Mouse (Mus musculus) ES-E14 (cell line): ENCODE results near the gene S1pr4. TPM values are rescaled to one million over a fixed set of nuclear protein-coding genes. Genes with fewer than 3 reads are reported as not detected.

ENCODE experiments used
- DNase-seq: peaks from one replicate; pipeline ENCODE4 v3.0.0-alpha.2; 2013; ENCODE audit warnings: low read depth, low spot score
- H3K27ac ChIP-seq: 2 replicates; pipeline ENCODE4 v1.5.1; 2012; ENCODE audit warnings: low read depth, mild to moderate bottlenecking, low read length, moderate library complexity, mixed read lengths; ENCODE audit not compliant: poor library complexity, insufficient read depth, severe bottlenecking
- H3K36me3 ChIP-seq: 2 replicates; pipeline ENCODE4 v1.6.1; 2012; ENCODE audit warnings: mild to moderate bottlenecking, low read length, moderate library complexity, mixed read lengths; ENCODE audit not compliant: control insufficient read depth, poor library complexity, insufficient read depth, severe bottlenecking
- H3K4me1 ChIP-seq, 2 experiments: fragments of 150-350 bp in 1 of 2; sonication (generic) in 1 of 2; 2 replicates each; pipeline ENCODE4 v1.6.1; 2012; ENCODE audit warnings: low read length in 2 of 2, mild to moderate bottlenecking in 1 of 2, mixed read lengths in 1 of 2; ENCODE audit not compliant: control insufficient read depth in 2 of 2, insufficient read depth in 2 of 2, poor library complexity in 1 of 2
- H3K4me3 ChIP-seq, 2 experiments: fragments of 150-350 bp in 1 of 2; sonication (generic) in 1 of 2; 2 replicates each; pipeline ENCODE4 v1.5.1; 2012; ENCODE audit warnings: low read length in 2 of 2, low read depth in 1 of 2, mild to moderate bottlenecking in 1 of 2, mixed read lengths in 1 of 2; ENCODE audit not compliant: insufficient read depth in 1 of 2, poor library complexity in 1 of 2, severe bottlenecking in 1 of 2
- H3K9ac ChIP-seq: 2 replicates; pipeline ENCODE4 v1.6.1; 2012; ENCODE audit warnings: low read depth, mild to moderate bottlenecking, low read length, mixed read lengths; ENCODE audit not compliant: poor library complexity, insufficient read depth, severe bottlenecking
- H3K9me3 ChIP-seq: fragments of 150-350 bp; sonication (generic); 2 replicates; pipeline ENCODE4 v1.6.1; 2012; ENCODE audit warnings: low read depth, mild to moderate bottlenecking, low read length; ENCODE audit not compliant: control insufficient read depth, insufficient read depth
- CHD2 ChIP-seq: IDR thresholded peaks from 2 replicates; pipeline ENCODE4 v1.6.1; 2014; ENCODE audit warnings: mild to moderate bottlenecking, low read depth, low read length, inconsistent platforms
- HCFC1 ChIP-seq: IDR thresholded peaks from 2 replicates; pipeline ENCODE4 v1.6.1; 2012; ENCODE audit warnings: low read length, inconsistent platforms, borderline replicate concordance; ENCODE audit not compliant: insufficient read depth
- MAFK ChIP-seq: IDR thresholded peaks from 2 replicates; pipeline ENCODE4 v1.6.1; 2014; ENCODE audit warnings: mild to moderate bottlenecking, low read depth, low read length, inconsistent platforms; ENCODE audit not compliant: insufficient read depth
- ZC3H11A ChIP-seq: IDR thresholded peaks from 2 replicates; pipeline ENCODE4 v1.6.1; 2012; ENCODE audit warnings: low read depth, mild to moderate bottlenecking, inconsistent platforms, low read length, borderline replicate concordance
- ZNF384 ChIP-seq: IDR thresholded peaks from 2 replicates; pipeline ENCODE4 v1.6.1; 2012; ENCODE audit warnings: low read depth, low read length, inconsistent platforms
- in situ Hi-C, 2 experiments: fragments of 600-800 bp; cut with MboI; formaldehyde crosslinking; loops; one replicate each; pipeline ENCODE4 v1.15.1; 2025; ENCODE audit warnings: low sequenced_read_pairs in 2 of 2, inconsistent platforms in 1 of 2; ENCODE audit not compliant: unreplicated experiment in 2 of 2
- total RNA-seq: library from RNA; depleted of rRNA; stranded (reverse); fragments of 300-350 nt; gene quantifications from 2 replicates; pipeline ENCODE4 v1.2.3, GENCODE M21; 2012

The S1pr4 gene
- total RNA-seq, 1 experiment: 0.94 TPM

- Histone ChIP-seq H3K36me3 (no peaks in the 10 kb centered on the region; the same call in 1 of the 2 replicates), H3K27ac (peak overlapping the region; percentile 25; the same call in 1 of the 2 replicates), H3K9ac (peak overlapping the region; percentile 63), H3K4me3 (peak overlapping the region; percentile 63 to 67), H3K4me1 (peaks cover 12 to 36% of the 10 kb centered on the region in 2 experiments), H3K9me3 (no peaks in the 10 kb centered on the region)
- TF ChIP-seq HCFC1: no peak
- no peak for TF ChIP-seq ZNF384
- no peak for TF ChIP-seq CHD2
- no peak for TF ChIP-seq ZC3H11A
- TF ChIP-seq MAFK: no peak
- in situ Hi-C loops: no loop called here
- DNase-seq: peak; percentile 83
Measured at GRCm38 (mm10) chr10:81464405-81465264, 35.3 kb downstream of the S1pr4 start.

- H3K9me3 ChIP-seq: no peaks in the 10 kb centered on the region
- no peak for DNase-seq
- H3K4me3 ChIP-seq: peak overlapping the region in 1 of 2 experiments; percentile 63; a peak in 1 of 4 replicates
- in situ Hi-C loops: no loop called here
- no peak overlapping the region for H3K9ac ChIP-seq
- no peak overlapping the region for H3K27ac ChIP-seq
- peaks cover 12 to 36% of the 10 kb centered on the region in 2 experiments for H3K4me1 ChIP-seq
- no peaks in the 10 kb centered on the region; the same call in 1 of the 2 replicates for H3K36me3 ChIP-seq
- TF ChIP-seq ZC3H11A (no peak), MAFK (no peak), ZNF384 (no peak), HCFC1 (no peak), CHD2 (no peak)
Measured at GRCm38 (mm10) chr10:81463531-81463930, 36.4 kb downstream of the S1pr4 start.

DNA sequence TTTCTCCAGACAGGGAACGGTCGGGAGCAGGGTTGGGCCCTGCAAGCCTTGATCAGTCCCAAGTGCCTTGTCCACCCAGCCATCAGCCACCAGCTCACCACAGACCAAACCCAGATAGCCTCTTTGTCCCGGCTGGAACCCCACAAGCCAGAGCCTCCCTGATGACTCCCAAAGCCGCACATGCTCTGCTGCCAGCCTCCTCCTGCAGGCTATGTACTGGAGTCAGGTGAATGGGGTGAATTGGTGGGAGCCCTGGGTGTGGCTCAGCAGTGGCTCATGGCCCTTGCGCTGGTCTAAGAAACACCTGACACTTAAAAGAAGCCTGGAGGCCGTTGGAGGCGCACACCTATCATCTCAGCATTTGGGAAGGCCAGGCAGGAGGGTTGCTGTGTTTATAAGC is 37.0 kb downstream of the S1pr4 start:
- TF ChIP-seq HCFC1 (no peak), ZNF384 (no peak), ZC3H11A (no peak), MAFK (no peak), CHD2 (no peak)
- no peak for DNase-seq
- no peak overlapping the region for H3K4me3 ChIP-seq

GRCm38 (mm10) chr10:81462415-81462804 is 37.5 kb downstream of the S1pr4 start:
- TF ChIP-seq MAFK: no peak
- no peak for DNase-seq
- in situ Hi-C loops: no loop called here
- H3K9ac ChIP-seq: no peak overlapping the region
- no peaks in the 10 kb centered on the region for H3K9me3 ChIP-seq
- H3K36me3 ChIP-seq: no peaks in the 10 kb centered on the region; the same call in 1 of the 2 replicates
- H3K4me1 ChIP-seq: peaks cover 12 to 36% of the 10 kb centered on the region in 2 experiments
- H3K4me3 ChIP-seq: 0 out of 4 replicates have a peak overlapping the region, but pooled peaks of 1 of the 2 experiments have one; percentile 43
- H3K27ac ChIP-seq: no peak overlapping the region

More for the DNA sequence above, 37.0 kb downstream of the S1pr4 start:
- peaks cover 12 to 36% of the 10 kb centered on the region in 2 experiments for H3K4me1 ChIP-seq
- H3K36me3 ChIP-seq: no peaks in the 10 kb centered on the region; the same call in 1 of the 2 replicates
- no peak overlapping the region for H3K9ac ChIP-seq
- in situ Hi-C loops: no loop called here
- H3K9me3 ChIP-seq: no peaks in the 10 kb centered on the region
- no peak overlapping the region for H3K27ac ChIP-seq
